Mouse (Mus musculus): ENCODE measurements around the gene Cmip.

The Cmip gene

DNA sequence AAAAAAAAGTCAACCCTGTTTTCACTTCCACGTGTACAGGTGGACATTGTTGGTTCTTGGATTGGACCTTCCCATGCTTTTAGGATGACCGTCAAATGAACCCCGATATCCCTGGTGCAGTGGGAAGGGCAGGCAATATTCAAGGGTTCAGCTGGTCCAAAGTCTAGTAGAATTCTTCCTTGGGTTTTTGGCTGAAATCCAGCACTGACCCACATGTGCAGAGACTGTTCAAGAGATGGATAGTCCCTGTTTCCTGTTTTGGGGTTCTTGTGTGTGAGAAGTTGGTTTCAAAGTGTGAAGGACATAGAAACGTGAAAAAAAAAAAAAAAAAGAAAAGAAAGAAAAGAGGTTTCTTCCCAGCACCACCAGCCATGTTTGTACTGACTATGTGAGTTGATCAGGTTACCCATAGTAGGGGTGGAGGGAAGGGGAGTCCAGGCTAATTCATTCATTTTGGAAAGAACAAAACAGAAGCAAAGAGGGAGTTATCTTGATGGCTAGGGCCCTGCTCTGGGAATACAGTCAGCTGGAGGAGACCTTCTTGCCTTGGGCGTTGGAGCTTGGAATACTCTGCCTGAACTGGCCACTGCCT, 243.5 kb downstream of the Cmip start:
- DNase-seq (ENCODE audit: low spot score in 2 of 2), result no peak

DNA sequence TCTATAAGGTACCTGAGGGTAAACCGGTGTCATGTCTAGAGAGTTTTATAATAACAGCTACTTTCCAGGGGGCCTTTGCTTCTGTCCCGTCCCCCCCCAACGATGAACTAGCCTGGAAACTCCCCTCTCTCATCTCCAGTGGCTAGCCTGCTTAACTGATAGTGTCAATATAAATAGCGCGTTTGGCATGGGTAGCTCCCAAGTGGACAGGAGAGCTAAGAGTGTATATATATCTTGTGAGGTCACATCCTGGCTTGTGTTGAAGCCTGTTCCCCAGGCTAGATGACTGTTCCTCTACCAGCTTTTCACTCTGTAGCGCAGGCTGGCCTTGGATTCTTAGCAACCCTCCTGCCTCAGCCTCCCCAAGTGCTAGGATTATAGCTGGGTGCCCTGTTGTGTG, 244.5 kb downstream of the Cmip start:
- no peak for DNase-seq (ENCODE audit: low spot score in 2 of 2)

DNA sequence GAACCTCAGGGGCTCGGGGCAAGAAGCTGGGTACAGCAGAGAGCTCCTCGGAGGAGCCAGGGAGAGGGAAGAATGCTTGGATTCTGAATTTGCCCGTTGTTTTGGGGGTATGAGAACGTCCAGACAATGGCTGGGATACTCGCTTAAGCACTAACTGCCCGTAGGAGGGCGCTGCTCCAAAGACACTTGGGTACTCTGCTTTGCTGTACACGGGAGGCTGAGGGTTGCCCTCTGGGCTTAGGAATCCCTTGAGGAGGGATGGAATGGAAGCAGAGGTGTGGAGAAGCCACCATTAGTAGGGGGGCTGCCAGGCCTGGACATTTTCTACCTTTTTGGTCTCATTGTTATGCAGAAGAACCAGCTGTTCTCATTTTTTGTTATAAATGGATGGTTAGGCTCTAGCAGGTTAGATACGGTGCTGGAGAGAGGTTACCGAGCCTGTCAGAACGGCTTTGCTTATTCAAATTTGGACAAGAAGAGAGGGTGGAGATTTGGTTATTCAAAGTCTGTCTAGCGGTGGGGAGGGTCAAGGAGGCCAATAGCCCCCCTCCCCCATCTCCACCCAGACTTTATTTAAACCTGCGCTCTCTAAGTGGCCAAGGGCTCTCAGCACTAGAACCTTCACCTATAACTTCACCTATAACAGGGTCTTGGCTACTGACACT, 246.7 kb downstream of the Cmip start:
- DNase-seq (ENCODE audit: low spot score in 2 of 2), result no peak

DNA sequence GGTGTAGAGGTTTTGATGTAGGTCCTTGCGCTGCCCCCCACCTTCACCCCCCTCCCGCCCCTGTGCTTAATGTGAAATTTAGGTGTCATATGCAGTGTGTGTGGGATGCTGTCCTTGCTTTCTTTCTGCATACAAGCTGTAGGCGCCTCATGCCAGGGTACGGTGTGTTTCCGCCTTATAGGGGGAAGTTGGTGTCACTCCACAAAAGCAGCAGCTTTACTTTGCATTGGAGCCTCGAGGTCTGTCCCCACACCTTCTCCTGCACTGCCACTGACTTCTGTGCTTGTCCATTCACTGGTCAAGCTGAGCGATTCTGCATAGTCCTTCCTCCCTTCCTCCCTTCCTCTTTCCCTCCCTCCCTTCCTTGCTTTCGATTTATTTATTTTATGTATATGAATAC, 250.8 kb downstream of the Cmip start:
- DNase-seq (ENCODE audit: low spot score in 2 of 2), result no peak

Measured in spleen, postnatal 36 days (tissue).